Mouse (Mus musculus) heart, embryonic 16.5 days (tissue): Measurements from ENCODE around the gene Col4a3bp. TPM values are rescaled to one million over a fixed set of nuclear protein-coding genes. Genes with fewer than 3 reads are reported as not detected.
A peak's percentile ranks its signal among the peaks of the same experiment; 100 is the strongest.
"Not testable (repeated sequence)": the region's sequence is repeated elsewhere in the genome, so short reads cannot be mapped to it uniquely, and the experiment has no call there.

Source experiments
- ATAC-seq: fragments of 200-750 bp; cut with Nextera tagmentation; replicated peaks from 2 replicates; pipeline ENCODE4 v1.8.0; 2017; ENCODE audit warnings: moderate number of reproducible peaks; ENCODE audit not compliant: insufficient read depth, low FRiP score; ENCODE audit errors: extremely low read depth
- H3K27ac ChIP-seq: fragments of 300-500 bp; sonication (generic); 2 replicates; pipeline ENCODE4 v1.5.1; 2014; ENCODE audit warnings: mild to moderate bottlenecking, low read length, control low read depth, moderate library complexity
- H3K27me3 ChIP-seq: fragments of 300-500 bp; sonication (generic); 2 replicates; pipeline ENCODE4 v1.6.1; 2014; ENCODE audit warnings: low read length, mixed read lengths; ENCODE audit not compliant: control insufficient read depth, insufficient read depth
- H3K36me3 ChIP-seq: fragments of 300-500 bp; sonication (generic); 2 replicates; pipeline ENCODE4 v1.6.1; 2014; ENCODE audit not compliant: control insufficient read depth, insufficient read depth
- H3K4me1 ChIP-seq: fragments of 300-500 bp; sonication (generic); 2 replicates; pipeline ENCODE4 v1.6.1; 2014; ENCODE audit warnings: low read length, mixed read lengths; ENCODE audit not compliant: control insufficient read depth, insufficient read depth
- H3K4me2 ChIP-seq: fragments of 300-500 bp; sonication (generic); 2 replicates; pipeline ENCODE4 v1.6.1; 2014; ENCODE audit warnings: low read depth, mild to moderate bottlenecking, control low read depth, low read length
- H3K4me3 ChIP-seq: fragments of 300-500 bp; sonication (generic); 2 replicates; pipeline ENCODE4 v1.5.1; 2014; ENCODE audit warnings: mild to moderate bottlenecking, control low read depth, low read length
- H3K9ac ChIP-seq: fragments of 300-500 bp; sonication (generic); 2 replicates; pipeline ENCODE4 v1.6.1; 2014; ENCODE audit warnings: low read length, control low read depth
- H3K9me3 ChIP-seq: fragments of 300-500 bp; sonication (generic); replicated peaks from 2 replicates; pipeline ENCODE4 v1.6.1; 2016; ENCODE audit warnings: low read length; ENCODE audit not compliant: control insufficient read depth
- WGBS: fragments of 180-500 bp; shearing (Covaris S2); extraction: QIAGEN DNeasy Blood & Tissue Kit; methylation state at CpG from one replicate; pipeline ENCODE4 v1.1.7; 2014; 5-methylcytosine and 5-hydroxymethylcytosine counted together
- polyA plus RNA-seq: library from polyadenylated mRNA; unstranded; fragments of >200 nt; fragmentation: Nextera tagmentation; extraction: Ambion mirVana; gene quantifications from 2 replicates; pipeline ENCODE4 v1.2.1, GENCODE M21; 2015

Col4a3bp gene
- polyA plus RNA-seq, 1 experiment from 2014 or later: 8.7 TPM

- Histone ChIP-seq H3K9me3 (no peaks in the 10 kb centered on the region), H3K36me3 (peaks cover 11% of the 10 kb centered on the region), H3K9ac (no peak overlapping the region), H3K27ac (no peak overlapping the region), H3K4me3 (no peak overlapping the region), H3K4me2 (no peak overlapping the region), H3K4me1 (no peaks in the 10 kb centered on the region), H3K27me3 (no peaks in the 10 kb centered on the region)
- 67% methylated on average over 2 of the region's 2 CpGs for WGBS
- ATAC-seq: no peak
These were observed 101.8 kb downstream of the Col4a3bp start for GRCm38 (mm10) chr13:96644168-96644567.

GRCm38 (mm10) chr13:96645822-96646221 is 103.4 kb downstream of the Col4a3bp start:
- no peaks in the 10 kb centered on the region for H3K27me3 ChIP-seq
- no peak overlapping the region for H3K4me2 ChIP-seq
- no peaks in the 10 kb centered on the region for H3K9me3 ChIP-seq
- WGBS: 62% methylated on average over 5 of the region's 5 CpGs
- ATAC-seq: no peak
- H3K36me3 ChIP-seq: peaks cover 14% of the 10 kb centered on the region
- H3K9ac ChIP-seq: no peak overlapping the region
- no peak overlapping the region for H3K27ac ChIP-seq
- H3K4me3 ChIP-seq: no peak overlapping the region
- H3K4me1 ChIP-seq: no peaks in the 10 kb centered on the region

DNA sequence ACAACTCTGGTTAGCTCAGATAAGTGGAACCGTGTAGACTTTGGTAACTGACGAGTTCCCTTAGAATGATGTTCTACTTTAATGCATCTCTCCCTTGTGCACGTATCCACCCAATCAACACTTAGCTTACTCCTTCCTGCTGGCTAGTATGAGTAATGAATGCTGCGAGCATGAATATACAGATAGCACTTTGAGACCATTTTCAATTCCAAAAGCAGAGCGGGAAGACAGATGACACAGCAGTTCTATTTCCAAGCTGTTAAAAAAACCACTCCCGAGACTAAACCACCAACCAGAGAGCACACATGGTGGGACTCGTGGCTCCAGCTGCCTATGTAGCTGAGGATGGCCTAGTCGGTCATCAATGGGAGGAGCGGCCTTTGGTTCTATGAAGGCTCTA is 110.6 kb downstream of the Col4a3bp start:
- Histone ChIP-seq H3K9ac (no peak overlapping the region), H3K4me1 (no peaks in the 10 kb centered on the region), H3K27ac (no peak overlapping the region), H3K27me3 (no peaks in the 10 kb centered on the region), H3K36me3 (peaks cover 60% of the 10 kb centered on the region), H3K4me3 (no peak overlapping the region), H3K4me2 (no peak overlapping the region), H3K9me3 (no peaks in the 10 kb centered on the region)
- 86% methylated on average over 9 of the region's 9 CpGs for WGBS
- no peak for ATAC-seq

GRCm38 (mm10) chr13:96656673-96657072 is 114.3 kb downstream of the Col4a3bp start:
- Histone ChIP-seq H3K36me3 (peaks cover 68% of the 10 kb centered on the region), H3K27me3 (no peaks in the 10 kb centered on the region), H3K4me1 (no peaks in the 10 kb centered on the region), H3K9ac (no peak overlapping the region), H3K9me3 (no peaks in the 10 kb centered on the region), H3K27ac (no peak overlapping the region), H3K4me3 (no peak overlapping the region), H3K4me2 (no peak overlapping the region)
- no peak for ATAC-seq
- 85% methylated on average over 1 of the region's 1 CpGs for WGBS

DNA sequence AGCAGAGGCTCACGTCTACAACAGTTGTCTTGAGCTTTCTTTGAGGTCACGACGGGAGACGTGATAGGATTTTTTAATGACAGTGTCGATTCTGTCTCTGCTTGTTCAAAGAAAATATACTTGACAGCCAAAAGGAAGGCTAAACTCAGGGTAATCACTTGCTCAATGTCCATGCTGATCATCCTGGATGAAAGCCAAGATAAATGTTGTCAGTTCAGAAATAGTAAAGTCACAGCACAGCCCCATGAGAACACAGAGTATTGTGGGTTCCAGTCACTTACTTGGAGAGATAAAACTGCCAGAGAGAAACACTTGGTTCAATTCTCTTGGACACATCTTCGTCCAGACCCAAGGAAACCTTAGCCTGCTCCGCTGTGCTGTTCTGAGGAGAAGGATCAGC is 116.5 kb downstream of the Col4a3bp start:
- Histone ChIP-seq H3K36me3 (peaks cover 75% of the 10 kb centered on the region), H3K4me2 (no peak overlapping the region), H3K9ac (no peak overlapping the region), H3K27me3 (no peaks in the 10 kb centered on the region), H3K9me3 (no peaks in the 10 kb centered on the region), H3K27ac (no peak overlapping the region), H3K4me1 (no peaks in the 10 kb centered on the region), H3K4me3 (no peak overlapping the region)
- WGBS: 82% methylated on average over 7 of the region's 7 CpGs
- no peak for ATAC-seq

GRCm38 (mm10) chr13:96660095-96660860 is 117.9 kb downstream of the Col4a3bp start:
- no peaks in the 10 kb centered on the region for H3K27me3 ChIP-seq
- H3K9me3 ChIP-seq: no peaks in the 10 kb centered on the region
- H3K4me3 ChIP-seq: no peak overlapping the region
- no peak overlapping the region for H3K4me2 ChIP-seq
- 72% methylated on average over 10 of the region's 10 CpGs for WGBS
- H3K36me3 ChIP-seq: peaks cover 80% of the 10 kb centered on the region
- H3K9ac ChIP-seq: no peak overlapping the region
- H3K27ac ChIP-seq: no peak overlapping the region
- no peak for ATAC-seq
- H3K4me1 ChIP-seq: no peaks in the 10 kb centered on the region

DNA sequence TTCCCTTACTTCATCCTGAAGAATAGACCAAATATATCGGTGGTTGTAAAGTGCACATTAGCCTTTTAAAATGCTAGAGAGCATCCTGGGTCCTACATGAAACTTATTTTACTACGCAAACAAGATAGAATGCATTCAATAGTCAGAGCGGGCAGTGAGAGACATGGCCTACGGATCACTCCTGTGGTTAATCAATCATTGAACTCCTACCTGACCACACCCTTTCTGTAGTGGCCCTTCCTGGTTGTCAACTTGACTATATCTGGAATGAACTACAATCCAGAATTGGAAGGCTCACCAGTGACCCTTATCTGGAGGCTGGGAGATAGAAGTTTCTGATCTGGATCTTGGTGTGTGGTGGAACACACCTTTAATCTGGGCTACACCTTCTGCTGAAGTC is 120.7 kb downstream of the Col4a3bp start:
- H3K27ac ChIP-seq, H3K4me3 ChIP-seq, H3K27me3 ChIP-seq, H3K4me1 ChIP-seq, ATAC-seq, H3K9me3 ChIP-seq, H3K4me2 ChIP-seq, H3K9ac ChIP-seq: not testable (repeated sequence)
- peaks cover 66% of the 10 kb centered on the region for H3K36me3 ChIP-seq
- 92% methylated on average over 4 of the region's 4 CpGs for WGBS

- H3K36me3 ChIP-seq: peaks cover 52% of the 10 kb centered on the region
- H3K9me3 ChIP-seq: no peaks in the 10 kb centered on the region
- H3K27ac ChIP-seq: no peak overlapping the region
- H3K9ac ChIP-seq: no peak overlapping the region
- H3K27me3 ChIP-seq: no peaks in the 10 kb centered on the region
- no peak overlapping the region for H3K4me2 ChIP-seq
- H3K4me1 ChIP-seq: peaks cover 13% of the 10 kb centered on the region
- H3K4me3 ChIP-seq: no peak overlapping the region
- no peak for ATAC-seq
- WGBS: 91% methylated on average over 7 of the region's 7 CpGs
These were observed 122.1 kb downstream of the Col4a3bp start for GRCm38 (mm10) chr13:96664419-96664974.

GRCm38 (mm10) chr13:96670019-96670405 is 127.6 kb downstream of the Col4a3bp start:
- Histone ChIP-seq H3K27ac (peak overlapping the region; percentile 92), H3K4me3 (peak overlapping the region; percentile 98), H3K36me3 (peaks cover 10% of the 10 kb centered on the region), H3K9me3 (no peaks in the 10 kb centered on the region), H3K4me1 (peaks cover 20% of the 10 kb centered on the region), H3K9ac (peak overlapping the region; percentile 98), H3K4me2 (peak overlapping the region; percentile 83), H3K27me3 (no peaks in the 10 kb centered on the region)
- no peak for ATAC-seq
- WGBS: 2% methylated on average over 13 of the region's 13 CpGs
